Mouse (Mus musculus): ENCODE results near the gene Aim2. TPM values are rescaled to one million over a fixed set of nuclear protein-coding genes. Genes with fewer than 3 reads are reported as not detected.
A peak's percentile ranks its signal among the peaks of the same experiment; 100 is the strongest.

Aim2 gene
- polyA plus RNA-seq, 1 experiment from 2014 or later: 4.6 TPM

GRCm38 (mm10) chr1:173339543-173339942 is 11.1 kb upstream of the Aim2 start:
- peaks cover 8% of the 10 kb centered on the region; the same call in 1 of the 2 replicates for H3K4me1 ChIP-seq (ENCODE audit: insufficient read depth)
- no peaks in the 10 kb centered on the region for H3K36me3 ChIP-seq (replicated peaks; ENCODE audit: insufficient read depth, low read length)
- TF ChIP-seq CTCF (IDR thresholded peaks at IDR 0.05; ENCODE audit: low read depth) (peak; percentile 96), EP300 (IDR thresholded peaks at IDR 0.05; ENCODE audit: low read depth) (no peak)
- WGBS (ENCODE audit: insufficient replicate concordance): 10% methylated on average over 2 of the region's 2 CpGs
- ATAC-seq (peak; percentile 62), DNase-seq (peak; percentile 78)
- H3K27ac ChIP-seq (ENCODE audit: low read depth): no peak overlapping the region
- H3K4me3 ChIP-seq (ENCODE audit: low read depth, low read length): no peak overlapping the region
- H3K9ac ChIP-seq (replicated peaks): no peak overlapping the region
- H3K27me3 ChIP-seq (ENCODE audit: insufficient read depth, low read length): no peaks in the 10 kb centered on the region
- H3K4me2 ChIP-seq (ENCODE audit: low read depth, low read length): no peak overlapping the region
- H3K9me3 ChIP-seq (ENCODE audit: low read length): no peaks in the 10 kb centered on the region

GRCm38 (mm10) chr1:173342425-173342824 is 8.3 kb upstream of the Aim2 start:
- H3K9me3 ChIP-seq (ENCODE audit: low read length): no peaks in the 10 kb centered on the region
- H3K4me1 ChIP-seq (ENCODE audit: insufficient read depth): no peaks in the 10 kb centered on the region
- no peak overlapping the region for H3K9ac ChIP-seq (replicated peaks)
- no peak overlapping the region for H3K27ac ChIP-seq (ENCODE audit: low read depth)
- no peak overlapping the region for H3K4me3 ChIP-seq (ENCODE audit: low read depth, low read length)
- 97% methylated on average over 1 of the region's 1 CpGs for WGBS (ENCODE audit: insufficient replicate concordance)
- no peak for ATAC-seq
- DNase-seq: no peak
- TF ChIP-seq EP300 (IDR thresholded peaks at IDR 0.05; ENCODE audit: low read depth) (no peak), CTCF (IDR thresholded peaks at IDR 0.05; ENCODE audit: low read depth) (no peak)
- H3K4me2 ChIP-seq (ENCODE audit: low read depth, low read length): no peak overlapping the region
- H3K36me3 ChIP-seq (replicated peaks; ENCODE audit: insufficient read depth, low read length): no peaks in the 10 kb centered on the region
- H3K27me3 ChIP-seq (ENCODE audit: insufficient read depth, low read length): no peaks in the 10 kb centered on the region

GRCm38 (mm10) chr1:173343934-173344333 is 6.7 kb upstream of the Aim2 start:
- no peaks in the 10 kb centered on the region for H3K9me3 ChIP-seq (ENCODE audit: low read length)
- no peaks in the 10 kb centered on the region for H3K36me3 ChIP-seq (replicated peaks; ENCODE audit: insufficient read depth, low read length)
- no peak overlapping the region for H3K4me3 ChIP-seq (ENCODE audit: low read depth, low read length)
- no peak overlapping the region for H3K9ac ChIP-seq (replicated peaks)
- no peak overlapping the region for H3K4me2 ChIP-seq (ENCODE audit: low read depth, low read length)
- no peak for ATAC-seq
- TF ChIP-seq EP300 (IDR thresholded peaks at IDR 0.05; ENCODE audit: low read depth): no peak
- no peak for TF ChIP-seq CTCF (IDR thresholded peaks at IDR 0.05; ENCODE audit: low read depth)
- H3K4me1 ChIP-seq (ENCODE audit: insufficient read depth): no peaks in the 10 kb centered on the region
- H3K27me3 ChIP-seq (ENCODE audit: insufficient read depth, low read length): no peaks in the 10 kb centered on the region
- no peak for DNase-seq
- no peak overlapping the region for H3K27ac ChIP-seq (ENCODE audit: low read depth)
- 75% methylated on average over 3 of the region's 3 CpGs for WGBS (ENCODE audit: insufficient replicate concordance)

- TF ChIP-seq EP300 (IDR thresholded peaks at IDR 0.05; ENCODE audit: low read depth) (no peak), CTCF (IDR thresholded peaks at IDR 0.05; ENCODE audit: low read depth) (no peak)
- Histone ChIP-seq H3K27ac (ENCODE audit: low read depth) (no peak overlapping the region), H3K36me3 (replicated peaks; ENCODE audit: insufficient read depth, low read length) (no peaks in the 10 kb centered on the region), H3K4me2 (ENCODE audit: low read depth, low read length) (no peak overlapping the region), H3K9ac (replicated peaks) (no peak overlapping the region), H3K4me3 (ENCODE audit: low read depth, low read length) (no peak overlapping the region), H3K27me3 (ENCODE audit: insufficient read depth, low read length) (no peaks in the 10 kb centered on the region), H3K4me1 (ENCODE audit: insufficient read depth) (peaks cover 3% of the 10 kb centered on the region), H3K9me3 (ENCODE audit: low read length) (no peaks in the 10 kb centered on the region)
- WGBS (ENCODE audit: insufficient replicate concordance): 77% methylated on average over 4 of the region's 4 CpGs
- ATAC-seq: no peak
- DNase-seq: no peak
These were observed 5.6 kb upstream of the Aim2 start for GRCm38 (mm10) chr1:173345112-173345511.

- no peaks in the 10 kb centered on the region for H3K27me3 ChIP-seq (ENCODE audit: insufficient read depth, low read length)
- WGBS (ENCODE audit: insufficient replicate concordance): 25% methylated on average over 1 of the region's 1 CpGs
- ATAC-seq (no peak), DNase-seq (no peak)
- peaks cover 10% of the 10 kb centered on the region for H3K4me1 ChIP-seq (ENCODE audit: insufficient read depth)
- no peak overlapping the region for H3K4me2 ChIP-seq (ENCODE audit: low read depth, low read length)
- TF ChIP-seq EP300 (IDR thresholded peaks at IDR 0.05; ENCODE audit: low read depth) (no peak), CTCF (IDR thresholded peaks at IDR 0.05; ENCODE audit: low read depth) (no peak)
- no peaks in the 10 kb centered on the region for H3K9me3 ChIP-seq (ENCODE audit: low read length)
- no peak overlapping the region for H3K9ac ChIP-seq (replicated peaks)
- no peak overlapping the region for H3K27ac ChIP-seq (ENCODE audit: low read depth)
- H3K36me3 ChIP-seq (replicated peaks; ENCODE audit: insufficient read depth, low read length): no peaks in the 10 kb centered on the region
- H3K4me3 ChIP-seq (ENCODE audit: low read depth, low read length): no peak overlapping the region
These were observed 2.2 kb upstream of the Aim2 start for GRCm38 (mm10) chr1:173348527-173348926.

GRCm38 (mm10) chr1:173349192-173349591 is 1.5 kb upstream of the Aim2 start:
- Histone ChIP-seq H3K9ac (replicated peaks) (no peak overlapping the region), H3K4me2 (ENCODE audit: low read depth, low read length) (no peak overlapping the region), H3K4me3 (ENCODE audit: low read depth, low read length) (no peak overlapping the region), H3K9me3 (ENCODE audit: low read length) (no peaks in the 10 kb centered on the region), H3K4me1 (ENCODE audit: insufficient read depth) (peaks cover 10% of the 10 kb centered on the region), H3K27ac (ENCODE audit: low read depth) (no peak overlapping the region), H3K36me3 (replicated peaks; ENCODE audit: insufficient read depth, low read length) (no peaks in the 10 kb centered on the region), H3K27me3 (ENCODE audit: insufficient read depth, low read length) (no peaks in the 10 kb centered on the region)
- WGBS (ENCODE audit: insufficient replicate concordance): 61% methylated on average over 5 of the region's 5 CpGs
- TF ChIP-seq EP300 (IDR thresholded peaks at IDR 0.05; ENCODE audit: low read depth): no peak
- TF ChIP-seq CTCF (IDR thresholded peaks at IDR 0.05; ENCODE audit: low read depth): no peak
- DNase-seq (no peak), ATAC-seq (no peak)

GRCm38 (mm10) chr1:173349946-173350345 is 733 bp upstream of the Aim2 start:
- WGBS (ENCODE audit: insufficient replicate concordance): 7% methylated on average over 6 of the region's 6 CpGs
- Histone ChIP-seq H3K27ac (ENCODE audit: low read depth) (no peak overlapping the region), H3K9ac (replicated peaks) (0 out of 2 replicates have a peak overlapping the region, but pooled peaks have one; percentile 22), H3K9me3 (ENCODE audit: low read length) (no peaks in the 10 kb centered on the region), H3K27me3 (ENCODE audit: insufficient read depth, low read length) (no peaks in the 10 kb centered on the region), H3K4me1 (ENCODE audit: insufficient read depth) (peaks cover 10% of the 10 kb centered on the region), H3K4me2 (ENCODE audit: low read depth, low read length) (peak overlapping the region; percentile 70), H3K36me3 (replicated peaks; ENCODE audit: insufficient read depth, low read length) (no peaks in the 10 kb centered on the region), H3K4me3 (ENCODE audit: low read depth, low read length) (peak overlapping the region; percentile 43)
- ATAC-seq (peak; percentile 81), DNase-seq (peak; percentile 44)
- no peak for TF ChIP-seq EP300 (IDR thresholded peaks at IDR 0.05; ENCODE audit: low read depth)
- no peak for TF ChIP-seq CTCF (IDR thresholded peaks at IDR 0.05; ENCODE audit: low read depth)

Measured in liver, postnatal 0 days (tissue).